Mouse (Mus musculus) lung, postnatal 0 days (tissue): ENCODE data around the gene Dab2ip. TPM values are rescaled to one million over a fixed set of nuclear protein-coding genes. Genes with fewer than 3 reads are reported as not detected.

ENCODE experiments used
- ATAC-seq: fragments of 200-750 bp; cut with Nextera tagmentation; 2 replicates; pipeline ENCODE4 v1.8.0; 2017; ENCODE audit warnings: moderate library complexity
- DNase-seq: peaks from one replicate; pipeline ENCODE4 v3.0.0-alpha.2; 2016; ENCODE audit warnings: low spot score
- H3K27ac ChIP-seq: fragments of 300-500 bp; sonication (generic); 2 replicates; pipeline ENCODE4 v1.5.1; 2014; ENCODE audit warnings: antibody characterized with exemption, mild to moderate bottlenecking, low read length, mixed read lengths
- H3K27me3 ChIP-seq: fragments of 300-500 bp; sonication (generic); replicated peaks from 2 replicates; pipeline ENCODE4 v1.6.1; 2014; ENCODE audit warnings: low read length, mixed read lengths; ENCODE audit not compliant: insufficient read depth
- H3K36me3 ChIP-seq: fragments of 300-500 bp; sonication (generic); 2 replicates; pipeline ENCODE4 v1.6.1; 2014; ENCODE audit warnings: low read length, mixed read lengths; ENCODE audit not compliant: insufficient read depth
- H3K4me1 ChIP-seq: fragments of 300-500 bp; sonication (generic); 2 replicates; pipeline ENCODE4 v1.6.1; 2014; ENCODE audit warnings: antibody characterized with exemption, low read depth, low read length, mixed read lengths; ENCODE audit not compliant: insufficient read depth
- H3K4me2 ChIP-seq: fragments of 300-500 bp; sonication (generic); replicated peaks from 2 replicates; pipeline ENCODE4 v1.6.1; 2014; ENCODE audit warnings: low read depth, mild to moderate bottlenecking, low read length, moderate library complexity, mixed read lengths
- H3K4me3 ChIP-seq: fragments of 300-500 bp; sonication (generic); 2 replicates; pipeline ENCODE4 v1.5.1; 2014; ENCODE audit warnings: low read depth, low read length
- H3K9ac ChIP-seq: fragments of 300-500 bp; sonication (generic); replicated peaks from 2 replicates; pipeline ENCODE4 v1.6.1; 2014; ENCODE audit warnings: low read depth, mild to moderate bottlenecking
- H3K9me3 ChIP-seq: fragments of 300-500 bp; sonication (generic); 2 replicates; pipeline ENCODE4 v1.6.1; 2016; ENCODE audit warnings: low read length, mixed read lengths
- CTCF ChIP-seq: IDR thresholded peaks from 2 replicates; pipeline ENCODE4 v1.5.1; 2016; ENCODE audit warnings: antibody characterized with exemption, mild to moderate bottlenecking
- EP300 ChIP-seq: IDR thresholded peaks from 2 replicates; pipeline ENCODE4 v1.6.1; 2016; ENCODE audit warnings: antibody characterized with exemption, mild to moderate bottlenecking, control low read depth
- WGBS: fragments of 180-500 bp; shearing (Covaris S2); extraction: QIAGEN DNeasy Blood & Tissue Kit; methylation state at CpG from one replicate; pipeline ENCODE4 v1.1.7; 2014; 5-methylcytosine and 5-hydroxymethylcytosine counted together
- polyA plus RNA-seq: library from polyadenylated mRNA; unstranded; fragments of >200 nt; fragmentation: Nextera tagmentation; extraction: Ambion mirVana; gene quantifications from 2 replicates; pipeline ENCODE4 v1.2.1, GENCODE M21; 2015

Gene Dab2ip
- polyA plus RNA-seq, 1 experiment from 2014 or later = 75.8 TPM

GRCm38 (mm10) chr2:35610168-35610951 is 52.3 kb downstream of the Dab2ip start:
- ATAC-seq = 0 out of 2 replicates have a peak, but pooled peaks have one; percentile 7
- Histone ChIP-seq H3K36me3 (no peaks in the 10 kb centered on the region), H3K4me1 (peaks cover 25% of the 10 kb centered on the region; the same call in 1 of the 2 replicates), H3K4me2 (no peak overlapping the region), H3K9ac (no peak overlapping the region), H3K27me3 (no peaks in the 10 kb centered on the region), H3K9me3 (no peaks in the 10 kb centered on the region), H3K27ac (no peak overlapping the region), H3K4me3 (no peak overlapping the region)
- no peak for TF ChIP-seq EP300
- no peak for TF ChIP-seq CTCF
- peak; percentile 50 for DNase-seq
- 17% methylated on average over 11 of the region's 11 CpGs for WGBS

- Histone ChIP-seq H3K27ac (no peak overlapping the region), H3K9me3 (no peaks in the 10 kb centered on the region), H3K9ac (no peak overlapping the region), H3K4me3 (no peak overlapping the region), H3K4me2 (no peak overlapping the region), H3K27me3 (no peaks in the 10 kb centered on the region), H3K4me1 (peaks cover 25% of the 10 kb centered on the region; the same call in 1 of the 2 replicates), H3K36me3 (no peaks in the 10 kb centered on the region)
- no peak for ATAC-seq
- WGBS = 88% methylated on average over 7 of the region's 7 CpGs
- no peak for DNase-seq
- TF ChIP-seq CTCF (no peak), EP300 (no peak)
These were observed 52.9 kb downstream of the Dab2ip start for GRCm38 (mm10) chr2:35610976-35611375.

GRCm38 (mm10) chr2:35611645-35612044 is 53.6 kb downstream of the Dab2ip start:
- DNase-seq (peak; percentile 45), ATAC-seq (no peak)
- no peak overlapping the region for H3K9ac ChIP-seq
- no peaks in the 10 kb centered on the region for H3K27me3 ChIP-seq
- no peaks in the 10 kb centered on the region for H3K9me3 ChIP-seq
- no peak overlapping the region for H3K4me3 ChIP-seq
- no peaks in the 10 kb centered on the region for H3K36me3 ChIP-seq
- TF ChIP-seq EP300 = no peak
- no peak for TF ChIP-seq CTCF
- H3K4me2 ChIP-seq = no peak overlapping the region
- no peak overlapping the region for H3K27ac ChIP-seq
- peaks cover 25% of the 10 kb centered on the region; the same call in 1 of the 2 replicates for H3K4me1 ChIP-seq
- WGBS = 71% methylated on average over 4 of the region's 4 CpGs

DNA sequence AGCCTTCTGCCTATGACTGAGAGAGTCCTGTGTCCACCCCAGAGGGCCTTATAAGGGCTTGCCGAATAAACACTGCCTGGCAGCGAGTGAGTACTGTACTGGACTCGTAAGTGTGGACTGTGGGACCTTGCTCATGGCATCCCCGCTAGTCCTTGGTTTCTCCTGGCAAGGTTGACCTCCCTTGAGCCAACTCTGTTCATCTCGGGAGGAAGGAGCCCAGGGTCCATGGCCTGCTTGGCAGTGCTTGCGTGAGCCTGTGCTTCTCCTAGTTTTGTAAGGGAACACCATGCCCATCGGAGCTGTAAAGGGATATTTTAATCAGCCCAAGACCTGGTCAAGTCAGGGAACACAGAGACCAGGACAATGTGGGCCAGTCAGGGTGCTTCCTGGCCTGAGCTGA is 54.2 kb downstream of the Dab2ip start:
- ATAC-seq (peak; percentile 18; the same call in 1 of the 2 replicates), DNase-seq (no peak)
- Histone ChIP-seq H3K9me3 (no peaks in the 10 kb centered on the region), H3K27me3 (no peaks in the 10 kb centered on the region), H3K36me3 (no peaks in the 10 kb centered on the region), H3K4me3 (no peak overlapping the region), H3K9ac (no peak overlapping the region), H3K4me2 (no peak overlapping the region), H3K27ac (no peak overlapping the region), H3K4me1 (peaks cover 25% of the 10 kb centered on the region; the same call in 1 of the 2 replicates)
- 67% methylated on average over 7 of the region's 7 CpGs for WGBS
- no peak for TF ChIP-seq EP300
- no peak for TF ChIP-seq CTCF

DNA sequence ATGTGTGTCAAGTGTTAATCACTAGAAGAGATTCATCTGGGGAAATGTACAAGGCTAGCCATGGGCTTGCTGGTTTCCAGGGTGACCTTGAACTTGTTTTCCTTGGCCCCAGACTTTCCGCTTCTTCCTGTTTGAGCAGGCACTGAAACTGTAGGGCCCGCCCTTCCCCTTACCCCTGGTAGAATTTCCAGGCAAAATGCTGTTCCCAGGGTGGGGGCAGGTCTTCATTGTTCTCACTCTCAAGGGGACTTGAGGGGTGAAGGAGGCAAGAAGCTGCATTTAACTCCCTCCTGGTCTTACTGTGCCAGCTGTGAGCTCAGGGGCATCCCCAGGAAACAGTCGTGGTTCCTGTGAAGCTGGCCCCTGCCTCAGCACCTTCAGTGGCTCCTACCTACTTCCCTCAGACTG is 55.9 kb downstream of the Dab2ip start:
- Histone ChIP-seq H3K27ac (peak overlapping the region; percentile 28), H3K36me3 (no peaks in the 10 kb centered on the region), H3K4me1 (peaks cover 25% of the 10 kb centered on the region; the same call in 1 of the 2 replicates), H3K4me2 (no peak overlapping the region), H3K9ac (no peak overlapping the region), H3K4me3 (no peak overlapping the region), H3K9me3 (no peaks in the 10 kb centered on the region), H3K27me3 (no peaks in the 10 kb centered on the region)
- TF ChIP-seq CTCF (no peak), EP300 (peak; percentile 49; the same call in 1 of the 2 replicates)
- peak; percentile 54 for ATAC-seq
- peak; percentile 72 for DNase-seq
- WGBS = 34% methylated on average over 3 of the region's 3 CpGs

GRCm38 (mm10) chr2:35614411-35614810 is 56.3 kb downstream of the Dab2ip start:
- H3K9me3 ChIP-seq = no peaks in the 10 kb centered on the region
- WGBS = 32% methylated on average over 3 of the region's 3 CpGs
- H3K4me1 ChIP-seq = peaks cover 25% of the 10 kb centered on the region; the same call in 1 of the 2 replicates
- H3K4me2 ChIP-seq = no peak overlapping the region
- ATAC-seq (no peak), DNase-seq (no peak)
- no peaks in the 10 kb centered on the region for H3K36me3 ChIP-seq
- no peak overlapping the region for H3K9ac ChIP-seq
- H3K27ac ChIP-seq = no peak overlapping the region
- H3K27me3 ChIP-seq = no peaks in the 10 kb centered on the region
- H3K4me3 ChIP-seq = no peak overlapping the region
- TF ChIP-seq CTCF (no peak), EP300 (no peak)
